Mouse (Mus musculus): ENCODE measurements around the gene Fgf15. TPM values are rescaled to one million over a fixed set of nuclear protein-coding genes. Genes with fewer than 3 reads are reported as not detected.
A peak's percentile ranks its signal among the peaks of the same experiment; 100 is the strongest.
"Not testable (repeated sequence)": the region's sequence is repeated elsewhere in the genome, so short reads cannot be mapped to it uniquely, and the experiment has no call there.

Gene Fgf15
- polyA plus RNA-seq, 1 experiment: not detected

DNA sequence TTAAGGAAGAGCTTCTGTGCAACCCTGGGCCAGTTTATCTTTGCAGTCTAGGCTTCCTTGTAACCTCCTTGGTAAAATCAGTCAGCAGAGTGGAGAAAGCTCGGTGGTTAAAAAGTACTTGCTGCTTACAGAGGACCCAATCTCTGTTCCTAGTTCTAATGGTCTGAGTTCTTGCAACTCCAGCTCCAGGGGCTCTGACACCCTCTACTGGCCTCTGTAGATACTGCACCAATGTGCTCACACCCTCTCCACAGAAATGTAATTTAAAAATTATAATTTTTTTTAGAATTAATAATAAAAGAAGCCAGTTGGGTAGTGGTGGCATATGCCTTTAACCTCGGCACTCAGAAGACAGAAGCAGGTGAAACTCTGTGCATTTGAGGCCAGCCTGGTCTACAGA lies 8.7 kb upstream of the Fgf15 start:
- Histone ChIP-seq H3K4me3 (ENCODE audit: insufficient read depth, low read length) (no peak overlapping the region), H3K27ac (ENCODE audit: insufficient read depth, low read length) (no peak overlapping the region), H3K4me1 (ENCODE audit: control insufficient read depth, insufficient read depth, low read length) (peaks cover 4% of the 10 kb centered on the region; the same call in 1 of the 2 replicates)
- TF ChIP-seq POLR2A (IDR thresholded peaks at IDR 0.05; ENCODE audit: low read depth, low read length) (no peak), CTCF (IDR thresholded peaks at IDR 0.05; ENCODE audit: borderline replicate concordance, insufficient read depth, low read length) (no peak)

DNA sequence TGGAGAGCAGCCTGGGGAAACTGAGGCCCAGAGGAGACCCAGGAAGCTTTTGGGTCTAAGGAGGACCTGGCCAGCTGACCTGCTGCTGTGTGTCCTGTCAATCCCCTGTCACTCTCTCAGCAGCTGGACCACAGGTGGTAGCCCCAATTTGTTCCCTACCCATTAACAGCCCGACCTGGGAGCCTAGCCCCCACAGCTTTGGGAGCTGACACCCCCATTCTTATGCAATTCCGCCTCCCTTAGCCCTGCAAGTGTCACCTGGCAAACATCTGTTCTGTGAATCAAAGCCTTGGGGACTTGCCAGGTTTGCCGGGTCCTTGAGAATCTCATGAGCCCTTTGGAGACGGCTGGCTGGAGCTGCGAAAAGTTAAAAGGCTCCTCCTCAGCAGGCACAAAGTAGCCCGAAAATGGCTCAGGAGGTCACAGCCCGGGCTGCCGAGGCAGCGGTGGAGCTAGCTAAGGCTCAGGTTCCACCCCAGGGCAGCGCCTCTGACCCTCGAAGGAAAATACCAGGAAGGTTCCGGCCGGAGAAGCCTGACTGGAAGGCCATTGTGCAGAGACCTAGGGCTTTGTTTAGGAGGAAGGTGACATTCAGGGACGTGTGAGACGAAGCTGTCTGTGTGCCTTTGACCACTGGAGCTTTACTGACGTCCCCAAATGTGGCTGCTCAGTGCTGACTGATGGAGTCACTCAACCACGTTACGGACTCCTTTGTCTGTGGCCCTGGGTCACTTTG lies 7.6 kb upstream of the Fgf15 start:
- no peak overlapping the region for H3K4me3 ChIP-seq (ENCODE audit: insufficient read depth, low read length)
- TF ChIP-seq CTCF (IDR thresholded peaks at IDR 0.05; ENCODE audit: borderline replicate concordance, insufficient read depth, low read length) (no peak), POLR2A (IDR thresholded peaks at IDR 0.05; ENCODE audit: low read depth, low read length) (no peak)
- no peaks in the 10 kb centered on the region for H3K4me1 ChIP-seq (ENCODE audit: control insufficient read depth, insufficient read depth, low read length)
- H3K27ac ChIP-seq (ENCODE audit: insufficient read depth, low read length): no peak overlapping the region

DNA sequence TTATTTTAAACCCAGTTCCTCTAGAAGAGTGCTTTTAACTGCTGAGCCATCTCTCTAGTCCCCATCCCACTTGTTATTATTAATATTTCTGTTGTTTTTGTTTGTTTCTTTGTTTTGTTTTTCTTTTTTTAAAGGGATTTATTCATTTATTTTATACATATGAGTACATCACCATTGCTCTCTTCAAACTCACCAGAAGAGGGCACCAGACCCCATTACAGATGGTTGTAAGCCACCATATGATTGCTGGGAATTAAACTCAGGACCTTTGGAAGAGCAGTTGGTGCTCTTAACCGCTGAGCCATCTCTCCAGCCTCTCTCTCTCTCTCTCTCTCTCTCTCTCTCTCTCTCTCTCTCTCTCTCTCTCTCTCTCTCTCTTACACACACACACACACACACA lies 5.7 kb upstream of the Fgf15 start:
- H3K27ac ChIP-seq (ENCODE audit: insufficient read depth, low read length); H3K4me3 ChIP-seq (ENCODE audit: insufficient read depth, low read length); H3K4me1 ChIP-seq (ENCODE audit: control insufficient read depth, insufficient read depth, low read length): not testable (repeated sequence)

DNA sequence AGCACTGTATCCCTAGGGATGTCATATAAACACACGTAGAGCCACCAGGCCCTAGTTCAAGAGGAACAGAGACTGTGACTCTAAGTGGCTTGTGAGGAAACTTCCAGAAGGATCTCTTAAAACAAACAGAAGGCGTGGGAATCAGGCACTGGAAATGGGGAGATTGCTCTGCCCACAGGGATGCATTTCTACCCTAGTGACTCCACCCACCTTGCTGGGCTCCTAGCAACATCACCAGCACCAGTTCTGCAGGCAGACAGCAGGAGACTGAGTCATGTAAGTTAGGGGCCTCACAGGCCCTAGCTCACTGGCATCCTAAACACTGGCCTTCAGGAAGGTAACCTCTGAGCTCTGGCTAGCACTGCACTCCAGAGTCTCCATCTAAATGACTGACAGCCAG lies 4.5 kb upstream of the Fgf15 start:
- Histone ChIP-seq H3K4me1 (ENCODE audit: control insufficient read depth, insufficient read depth, low read length) (no peaks in the 10 kb centered on the region), H3K27ac (ENCODE audit: insufficient read depth, low read length) (no peak overlapping the region), H3K4me3 (ENCODE audit: insufficient read depth, low read length) (no peak overlapping the region)
- no peak for TF ChIP-seq CTCF (IDR thresholded peaks at IDR 0.05; ENCODE audit: borderline replicate concordance, insufficient read depth, low read length)
- no peak for TF ChIP-seq POLR2A (IDR thresholded peaks at IDR 0.05; ENCODE audit: low read depth, low read length)

DNA sequence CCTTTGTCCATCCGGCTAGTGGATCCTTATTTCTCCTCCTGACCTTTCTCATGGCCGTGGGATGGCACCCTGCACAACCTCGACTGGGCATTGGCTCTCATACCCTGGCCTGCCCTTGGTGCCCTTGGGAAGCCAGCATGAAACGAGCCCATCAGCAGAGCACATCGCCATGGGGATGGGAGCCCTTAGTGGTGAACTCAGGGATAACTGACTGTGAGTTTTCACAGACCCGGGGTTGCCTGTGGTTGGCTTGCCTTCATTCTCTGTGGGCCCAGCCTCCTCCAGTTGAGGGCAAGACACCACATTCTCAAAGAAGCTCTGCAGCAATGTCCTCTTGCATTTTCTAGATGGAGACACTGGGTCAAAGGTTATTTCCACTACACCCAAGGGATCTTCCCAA lies 4.0 kb upstream of the Fgf15 start:
- Histone ChIP-seq H3K4me3 (ENCODE audit: insufficient read depth, low read length) (no peak overlapping the region), H3K27ac (ENCODE audit: insufficient read depth, low read length) (no peak overlapping the region), H3K4me1 (ENCODE audit: control insufficient read depth, insufficient read depth, low read length) (no peaks in the 10 kb centered on the region)
- TF ChIP-seq POLR2A (IDR thresholded peaks at IDR 0.05; ENCODE audit: low read depth, low read length) (no peak), CTCF (IDR thresholded peaks at IDR 0.05; ENCODE audit: borderline replicate concordance, insufficient read depth, low read length) (no peak)

DNA sequence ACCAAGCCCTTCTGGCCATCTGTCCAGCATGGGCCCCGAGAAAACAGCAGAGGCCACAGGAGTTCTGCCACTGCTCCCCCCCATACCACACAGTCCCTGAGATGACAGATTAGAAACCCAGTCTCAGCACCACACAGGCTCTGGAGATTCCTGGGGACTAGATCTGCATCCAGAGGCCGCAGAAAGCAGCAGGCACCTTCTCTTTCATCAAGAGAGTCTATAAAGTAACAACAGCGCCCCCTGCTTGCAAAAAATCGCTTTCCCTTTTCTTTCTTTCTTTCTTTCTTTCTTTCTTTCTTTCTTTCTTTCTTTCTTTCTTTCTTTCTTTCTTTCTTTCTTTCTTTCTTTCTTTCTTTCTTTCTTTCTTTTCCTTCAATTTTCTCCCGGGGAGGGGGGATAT lies 2.1 kb upstream of the Fgf15 start:
- no peak overlapping the region for H3K27ac ChIP-seq (ENCODE audit: insufficient read depth, low read length)
- H3K4me3 ChIP-seq (ENCODE audit: insufficient read depth, low read length): no peak overlapping the region
- no peak for TF ChIP-seq POLR2A (IDR thresholded peaks at IDR 0.05; ENCODE audit: low read depth, low read length)
- no peaks in the 10 kb centered on the region for H3K4me1 ChIP-seq (ENCODE audit: control insufficient read depth, insufficient read depth, low read length)

DNA sequence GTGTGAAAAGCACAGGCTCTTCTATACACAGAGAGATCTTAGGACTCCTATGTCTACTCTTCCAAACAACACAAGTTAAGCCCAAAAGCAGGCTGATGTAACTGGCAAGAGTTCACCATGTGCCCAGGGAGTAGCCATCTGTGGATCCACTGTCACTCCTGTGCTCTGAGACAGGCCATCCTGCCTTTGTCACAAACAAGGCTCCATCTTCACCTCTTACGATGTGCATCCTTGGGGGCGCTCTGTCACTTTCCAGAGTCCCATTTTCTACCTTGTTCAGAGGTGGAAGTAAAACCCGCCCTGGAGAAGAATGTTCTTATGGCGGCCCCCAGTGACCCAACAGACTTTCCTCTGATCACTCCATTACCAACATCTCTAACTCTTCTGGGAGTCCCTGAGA lies 1.6 kb upstream of the Fgf15 start:
- TF ChIP-seq CTCF (IDR thresholded peaks at IDR 0.05; ENCODE audit: borderline replicate concordance, insufficient read depth, low read length): no peak
- no peak for TF ChIP-seq POLR2A (IDR thresholded peaks at IDR 0.05; ENCODE audit: low read depth, low read length)
- Histone ChIP-seq H3K27ac (ENCODE audit: insufficient read depth, low read length) (no peak overlapping the region), H3K4me1 (ENCODE audit: control insufficient read depth, insufficient read depth, low read length) (no peaks in the 10 kb centered on the region), H3K4me3 (ENCODE audit: insufficient read depth, low read length) (no peak overlapping the region)

DNA sequence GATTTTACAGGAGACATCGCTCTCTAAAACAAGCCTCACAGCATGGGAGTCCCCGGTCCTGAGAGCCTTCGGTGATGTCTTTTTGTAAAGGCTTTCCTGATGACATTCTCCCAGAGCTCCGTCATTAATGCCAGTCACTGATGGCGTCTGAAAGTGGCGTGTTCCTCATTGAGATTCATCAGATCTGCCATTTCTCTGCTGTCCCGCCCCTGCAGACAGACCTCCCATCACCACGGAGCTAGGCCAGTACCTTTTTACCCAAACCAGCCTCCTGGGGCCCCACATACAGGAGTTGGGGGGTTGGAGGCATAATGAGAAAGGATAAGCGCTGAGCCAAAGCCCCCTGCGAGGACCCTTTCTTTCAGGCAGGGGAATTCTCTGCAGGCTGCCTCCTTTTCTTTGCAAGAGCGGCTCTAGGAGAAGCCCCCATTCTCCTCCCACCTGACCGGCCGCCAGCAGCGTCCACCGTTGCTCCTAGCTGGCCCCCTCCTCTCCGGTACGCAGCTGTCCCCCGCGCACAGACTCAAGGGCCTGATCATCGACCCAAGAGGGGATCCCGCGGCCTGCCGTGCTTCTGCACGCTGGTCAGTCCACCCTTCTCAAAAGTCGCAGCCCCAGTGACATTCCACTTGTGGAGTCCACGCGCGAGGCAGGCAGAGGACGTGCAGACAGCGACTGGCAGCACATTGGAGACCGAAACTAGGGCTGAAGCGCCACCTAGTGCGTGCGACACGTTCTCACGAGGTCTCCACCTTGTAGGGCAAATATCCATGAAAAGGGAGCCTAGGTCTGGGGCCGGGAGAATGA lies 823 bp upstream of the Fgf15 start:
- Histone ChIP-seq H3K4me1 (ENCODE audit: control insufficient read depth, insufficient read depth, low read length) (no peaks in the 10 kb centered on the region), H3K27ac (ENCODE audit: insufficient read depth, low read length) (no peak overlapping the region), H3K4me3 (ENCODE audit: insufficient read depth, low read length) (peak overlapping the region; percentile 18; the same call in 1 of the 2 replicates)
- TF ChIP-seq POLR2A (IDR thresholded peaks at IDR 0.05; ENCODE audit: low read depth, low read length) (no peak), CTCF (IDR thresholded peaks at IDR 0.05; ENCODE audit: borderline replicate concordance, insufficient read depth, low read length) (peak; percentile 99)

DNA sequence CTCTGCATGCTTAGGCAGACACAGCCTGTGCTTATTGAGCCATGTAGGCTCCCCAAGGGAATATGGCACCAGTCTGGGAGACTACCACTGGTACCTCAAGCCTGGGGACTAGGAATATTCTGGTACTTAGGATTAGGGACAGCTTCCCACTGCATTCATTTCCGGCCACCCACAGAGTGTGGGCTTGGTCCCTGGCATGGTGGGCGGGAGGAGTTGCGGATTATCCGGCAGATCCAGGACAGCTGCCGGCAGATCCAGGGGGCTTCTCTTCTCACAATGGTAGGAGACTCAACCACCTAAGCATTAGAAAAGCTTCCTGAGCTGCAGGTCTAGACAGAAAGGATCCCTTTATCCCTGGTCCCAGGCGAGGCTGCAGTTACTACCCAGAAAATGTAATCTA lies 2.2 kb downstream of the Fgf15 start:
- H3K4me3 ChIP-seq (ENCODE audit: insufficient read depth, low read length): no peak overlapping the region
- no peak overlapping the region for H3K27ac ChIP-seq (ENCODE audit: insufficient read depth, low read length)
- H3K4me1 ChIP-seq (ENCODE audit: control insufficient read depth, insufficient read depth, low read length): no peaks in the 10 kb centered on the region
- TF ChIP-seq POLR2A (IDR thresholded peaks at IDR 0.05; ENCODE audit: low read depth, low read length) (no peak), CTCF (IDR thresholded peaks at IDR 0.05; ENCODE audit: borderline replicate concordance, insufficient read depth, low read length) (no peak)

DNA sequence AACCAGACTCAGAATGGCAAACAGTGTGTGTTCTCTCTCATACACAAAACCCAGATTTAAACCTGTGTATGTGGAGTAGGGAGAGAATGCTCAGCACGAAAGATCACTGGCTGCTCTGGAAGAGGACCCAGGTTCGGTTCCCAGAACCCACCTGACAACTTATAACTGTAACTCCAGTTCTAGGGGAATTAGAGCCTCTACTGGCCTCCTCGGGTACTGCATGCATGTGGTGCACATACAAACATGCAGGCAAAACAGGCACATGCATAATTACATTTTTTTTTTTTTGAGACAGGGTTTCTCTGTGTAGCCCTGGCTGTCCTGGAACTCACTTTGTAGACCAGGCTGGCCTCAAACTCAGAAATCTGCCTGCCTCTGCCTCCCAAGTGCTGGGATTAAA lies 9.2 kb downstream of the Fgf15 start:
- not testable (repeated sequence) for H3K27ac ChIP-seq (ENCODE audit: insufficient read depth, low read length); H3K4me3 ChIP-seq (ENCODE audit: insufficient read depth, low read length); H3K4me1 ChIP-seq (ENCODE audit: control insufficient read depth, insufficient read depth, low read length)
